ENCODE assay signal across 21 mouse cellular contexts in genomic region chr9:121895392-121895993, GRCm38 (mm10). TPM values are rescaled to one million over a fixed set of nuclear protein-coding genes. Genes with fewer than 3 reads are reported as not detected.
DNase-seq lines count a peak whose midpoint lies in the region; ATAC-seq lines count a peak whose summit lies in the region.
"Had no signal": no experiment of that assay in that cellular context is flagged by ENCODE, and none has a peak within 500 bp of the region (broad histone marks: within the 10 kb centered on the region; RNA-seq: fewer than 3 reads in every experiment).

No protein-coding gene starts in this region.

- ATAC-seq in lung, embryonic 15.5 days (ENCODE audit: borderline replicate concordance, extremely low read depth, low FRiP score, low TSS enrichment), result peak; percentile 61
- ATAC-seq in stomach, embryonic 16.5 days (ENCODE audit: insufficient read depth, low FRiP score), result no peak; the same call in 1 of the 2 replicates
- no peak for ATAC-seq in midbrain, embryonic 16.5 days
- ATAC-seq: forebrain, embryonic 13.5 days had no signal

- H3K4me2 ChIP-seq in lung, embryonic 15.5 days, result no peak overlapping the region
- no peak overlapping the region for H3K4me2 ChIP-seq in stomach, embryonic 16.5 days (ENCODE audit: low read depth, low read length)
- H3K4me2 ChIP-seq in midbrain, embryonic 16.5 days (ENCODE audit: low read length), result no peak overlapping the region
- H3K4me2 ChIP-seq: embryonic facial prominence, embryonic 15.5 days; forebrain, embryonic 13.5 days; limb, embryonic 12.5 days; liver, embryonic 15.5 days had no signal

- peak; percentile 34 to 61 for DNase-seq in heart, adult 18-20 months
- DNase-seq in heart, adult 8-10 months (ENCODE audit: low spot score), result no peak
- peak; percentile 28 for DNase-seq in testis, postnatal 10 days (ENCODE audit: low spot score)
- no peak for DNase-seq in testis, postnatal 14 days (ENCODE audit: low spot score)
- DNase-seq in cerebellum, postnatal 14 days, result no peak
- DNase-seq: cerebellum, adult 11-12 months; gastrocnemius, postnatal 10 days; thymus, postnatal 25 days had no signal

- peaks cover 19% of the 10 kb centered on the region for H3K4me1 ChIP-seq in lung, embryonic 15.5 days
- peaks cover 20% of the 10 kb centered on the region for H3K4me1 ChIP-seq in stomach, embryonic 16.5 days (ENCODE audit: control insufficient read depth, insufficient read depth, low read length)
- no peaks in the 10 kb centered on the region for H3K4me1 ChIP-seq in midbrain, embryonic 16.5 days (ENCODE audit: control insufficient read depth, insufficient read depth, low read length)
- H3K4me1 ChIP-seq: liver, embryonic 15.5 days had no signal

- 41% methylated on average over 7 of the region's 7 CpGs for WGBS in lung, embryonic 15.5 days
- WGBS in stomach, embryonic 16.5 days, result 40% methylated on average over 7 of the region's 7 CpGs
- WGBS in midbrain, embryonic 16.5 days, result 83% methylated on average over 7 of the region's 7 CpGs

- H3K36me3 ChIP-seq in lung, embryonic 15.5 days, result no peaks in the 10 kb centered on the region
- no peaks in the 10 kb centered on the region for H3K36me3 ChIP-seq in stomach, embryonic 16.5 days (ENCODE audit: control insufficient read depth, insufficient read depth, low read length)
- H3K36me3 ChIP-seq in midbrain, embryonic 16.5 days (ENCODE audit: control insufficient read depth, insufficient read depth, low read length), result no peaks in the 10 kb centered on the region
- H3K36me3 ChIP-seq: embryonic facial prominence, embryonic 15.5 days; G1E; limb, embryonic 12.5 days; liver, embryonic 15.5 days; midbrain, embryonic 10.5 days had no signal

- no peak overlapping the region for H3K9ac ChIP-seq in lung, embryonic 15.5 days
- no peak overlapping the region for H3K9ac ChIP-seq in stomach, embryonic 16.5 days (ENCODE audit: low read length)
- H3K9ac ChIP-seq in midbrain, embryonic 16.5 days (ENCODE audit: low read depth, low read length), result no peak overlapping the region
- H3K9ac ChIP-seq: embryonic facial prominence, embryonic 15.5 days; forebrain, embryonic 13.5 days; limb, embryonic 12.5 days; liver, embryonic 15.5 days had no signal

- H3K4me3 ChIP-seq in lung, embryonic 15.5 days, result no peak overlapping the region
- no peak overlapping the region for H3K4me3 ChIP-seq in stomach, embryonic 16.5 days (replicated peaks; ENCODE audit: low read length)
- no peak overlapping the region for H3K4me3 ChIP-seq in midbrain, embryonic 16.5 days (ENCODE audit: low read depth, low read length)
- H3K4me3 ChIP-seq: embryonic facial prominence, embryonic 15.5 days; forebrain, embryonic 13.5 days; limb, embryonic 12.5 days; liver, embryonic 15.5 days; midbrain, embryonic 10.5 days; myocyte had no signal

- no peaks in the 10 kb centered on the region for H3K27me3 ChIP-seq in lung, embryonic 15.5 days
- no peaks in the 10 kb centered on the region for H3K27me3 ChIP-seq in stomach, embryonic 16.5 days (ENCODE audit: control insufficient read depth, insufficient read depth, low read length)
- H3K27me3 ChIP-seq in midbrain, embryonic 16.5 days (ENCODE audit: control insufficient read depth, insufficient read depth, low read depth, low read length), result no peaks in the 10 kb centered on the region
- H3K27me3 ChIP-seq: embryonic facial prominence, embryonic 15.5 days; forebrain, embryonic 13.5 days; limb, embryonic 12.5 days; liver, embryonic 15.5 days had no signal

- no peak overlapping the region for H3K27ac ChIP-seq in lung, embryonic 15.5 days
- H3K27ac ChIP-seq in stomach, embryonic 16.5 days (ENCODE audit: low read length), result peak overlapping the region; percentile 44
- H3K27ac ChIP-seq in midbrain, embryonic 16.5 days (ENCODE audit: low read length), result no peak overlapping the region
- H3K27ac ChIP-seq: embryonic facial prominence, embryonic 15.5 days; forebrain, embryonic 13.5 days; limb, embryonic 12.5 days; liver, embryonic 15.5 days; midbrain, embryonic 10.5 days had no signal

- no peaks in the 10 kb centered on the region for H3K9me3 ChIP-seq in lung, embryonic 15.5 days
- H3K9me3 ChIP-seq in stomach, embryonic 16.5 days (replicated peaks; ENCODE audit: control insufficient read depth, low read length), result no peaks in the 10 kb centered on the region
- no peaks in the 10 kb centered on the region for H3K9me3 ChIP-seq in midbrain, embryonic 16.5 days (replicated peaks; ENCODE audit: control insufficient read depth, low read length, poor library complexity, severe bottlenecking)
- H3K9me3 ChIP-seq: embryonic facial prominence, embryonic 15.5 days; forebrain, embryonic 13.5 days; G1E; limb, embryonic 12.5 days; liver, embryonic 15.5 days; midbrain, embryonic 10.5 days had no signal

RNA-seq across cellular contexts. Expression of gene Ackr2, which starts 2.7 kb away (rescaled TPM):
- total RNA-seq in heart, adult 18-20 months (2021), result 1 to 10 TPM; 1.2 to 1.4 TPM
- total RNA-seq in heart, adult 8-10 months (2022), result 1 to 10 TPM in 3 of 4 experiments, under 1 TPM in 1; 0.87 to 2.2 (median 1.3) TPM
- polyA plus RNA-seq in lung, embryonic 15.5 days (2015; fragmentation: Nextera tagmentation; extraction: Ambion mirVana), result 1.1 and 1.3 TPM in 2 replicates
- polyA plus RNA-seq in stomach, embryonic 16.5 days (2015; fragmentation: Nextera tagmentation; extraction: Ambion mirVana), result 0.45 and 0.63 TPM in 2 replicates
- polyA plus RNA-seq in midbrain, embryonic 16.5 days (2015; fragmentation: Nextera tagmentation; extraction: Ambion mirVana), result 3.2 and 3.3 TPM in 2 replicates
- polyA plus RNA-seq: C2C12; G1E; limb, embryonic 12.5 days had no signal

RNA-seq across cellular contexts. Expression of gene Cyp8b1, which starts 20.6 kb away (rescaled TPM):
- total RNA-seq in heart, adult 18-20 months (2021), result not detected
- total RNA-seq in heart, adult 8-10 months (2022), result not detected
- polyA plus RNA-seq in lung, embryonic 15.5 days (2015; fragmentation: Nextera tagmentation; extraction: Ambion mirVana), result not detected in 2 replicates
- 0.35 and 0.37 TPM in 2 replicates for polyA plus RNA-seq in stomach, embryonic 16.5 days (2015; fragmentation: Nextera tagmentation; extraction: Ambion mirVana)
- not detected in 2 replicates for polyA plus RNA-seq in midbrain, embryonic 16.5 days (2015; fragmentation: Nextera tagmentation; extraction: Ambion mirVana)
- total RNA-seq: G1E; gastrocnemius, postnatal 10 days had no signal
- polyA plus RNA-seq: C2C12; cortical plate, adult 2 months; embryonic facial prominence, embryonic 15.5 days; forebrain, embryonic 13.5 days; G1E; heart, postnatal 0 days; limb, embryonic 12.5 days; midbrain, embryonic 10.5 days; myocyte had no signal

RNA-seq across cellular contexts. Expression of gene Higd1a, which starts 37.3 kb away (rescaled TPM):
- total RNA-seq in heart, adult 18-20 months (2021), result 100 to 1,000 TPM; 202 to 214 TPM
- 100 to 1,000 TPM; 186 to 221 (median 198) TPM for total RNA-seq in heart, adult 8-10 months (2022)
- 155 and 175 TPM in 2 replicates for polyA plus RNA-seq in lung, embryonic 15.5 days (2015; fragmentation: Nextera tagmentation; extraction: Ambion mirVana)
- 293 and 317 TPM in 2 replicates for polyA plus RNA-seq in stomach, embryonic 16.5 days (2015; fragmentation: Nextera tagmentation; extraction: Ambion mirVana)
- 143 and 154 TPM in 2 replicates for polyA plus RNA-seq in midbrain, embryonic 16.5 days (2015; fragmentation: Nextera tagmentation; extraction: Ambion mirVana)

RNA-seq across cellular contexts. Expression of gene Fam198a, which starts 55.3 kb away (rescaled TPM):
- under 1 TPM; 0.26 to 0.47 TPM for total RNA-seq in heart, adult 18-20 months (2021)
- total RNA-seq in heart, adult 8-10 months (2022), result under 1 TPM; 0.31 to 0.79 (median 0.59) TPM
- polyA plus RNA-seq in lung, embryonic 15.5 days (2015; fragmentation: Nextera tagmentation; extraction: Ambion mirVana), result 2.2 and 2.5 TPM in 2 replicates
- polyA plus RNA-seq in stomach, embryonic 16.5 days (2015; fragmentation: Nextera tagmentation; extraction: Ambion mirVana), result 5.8 and 6.7 TPM in 2 replicates
- 1.5 and 2.6 TPM in 2 replicates for polyA plus RNA-seq in midbrain, embryonic 16.5 days (2015; fragmentation: Nextera tagmentation; extraction: Ambion mirVana)
- total RNA-seq: G1E had no signal
- polyA plus RNA-seq: C2C12, G1E had no signal

RNA-seq across cellular contexts. Expression of gene Ccdc13, which starts 56.2 kb away (rescaled TPM):
- total RNA-seq in heart, adult 18-20 months (2021), result under 1 TPM in 1 of 2 experiments, not detected in 1; 0.36 TPM
- under 1 TPM in 2 of 4 experiments, not detected in 2; 0.12 to 0.27 TPM for total RNA-seq in heart, adult 8-10 months (2022)
- polyA plus RNA-seq in lung, embryonic 15.5 days (2015; fragmentation: Nextera tagmentation; extraction: Ambion mirVana), result 1.2 TPM in 2 replicates
- polyA plus RNA-seq in stomach, embryonic 16.5 days (2015; fragmentation: Nextera tagmentation; extraction: Ambion mirVana), result 0.56 and 0.59 TPM in 2 replicates
- polyA plus RNA-seq in midbrain, embryonic 16.5 days (2015; fragmentation: Nextera tagmentation; extraction: Ambion mirVana), result 5.1 and 6.8 TPM in 2 replicates
- polyA plus RNA-seq: liver, embryonic 15.5 days had no signal

Comparison
In these comparisons a context has a peak if more than half of its experiments do, and no peak if none do; other contexts are left out.
1. DNase-seq: peak in heart, adult 18-20 months (2 of 2) and testis, postnatal 10 days (single experiment); none in heart, adult 8-10 months (single experiment), testis, postnatal 14 days (single experiment) and cerebellum, postnatal 14 days (0 of 2).